Mouse (Mus musculus) intestine, postnatal 0 days (tissue): ENCODE measurements around the gene Mpp3. TPM values are rescaled to one million over a fixed set of nuclear protein-coding genes. Genes with fewer than 3 reads are reported as not detected.

Experiments used
- ATAC-seq: fragments of 200-750 bp; cut with Nextera tagmentation; 2 replicates; pipeline ENCODE4 v1.8.0; 2017; ENCODE audit warnings: mild to moderate bottlenecking, moderate TSS enrichment, moderate library complexity
- H3K27ac ChIP-seq: fragments of 300-500 bp; sonication (generic); 2 replicates; pipeline ENCODE4 v1.5.1; 2014; ENCODE audit warnings: mild to moderate bottlenecking, low read depth, low read length, moderate library complexity
- H3K27me3 ChIP-seq: fragments of 300-500 bp; sonication (generic); replicated peaks from 2 replicates; pipeline ENCODE4 v1.6.1; 2014; ENCODE audit warnings: low read length, mixed read lengths; ENCODE audit not compliant: control insufficient read depth, insufficient read depth
- H3K36me3 ChIP-seq: fragments of 300-500 bp; sonication (generic); 2 replicates; pipeline ENCODE4 v1.6.1; 2014; ENCODE audit warnings: mild to moderate bottlenecking, moderate library complexity; ENCODE audit not compliant: control insufficient read depth, insufficient read depth
- H3K4me1 ChIP-seq: fragments of 300-500 bp; sonication (generic); replicated peaks from 2 replicates; pipeline ENCODE4 v1.6.1; 2014; ENCODE audit warnings: antibody characterized with exemption, low read length, mixed read lengths; ENCODE audit not compliant: control insufficient read depth, insufficient read depth
- H3K4me2 ChIP-seq: fragments of 300-500 bp; sonication (generic); replicated peaks from 2 replicates; pipeline ENCODE4 v1.6.1; 2014; ENCODE audit warnings: low read depth, mild to moderate bottlenecking, moderate library complexity
- H3K4me3 ChIP-seq: fragments of 300-500 bp; sonication (generic); 2 replicates; pipeline ENCODE4 v1.5.1; 2014; ENCODE audit warnings: low read depth, low read length
- H3K9ac ChIP-seq: fragments of 300-500 bp; sonication (generic); 2 replicates; pipeline ENCODE4 v1.6.1; 2014; ENCODE audit warnings: mild to moderate bottlenecking, low read depth, low read length
- H3K9me3 ChIP-seq: fragments of 300-500 bp; sonication (generic); 2 replicates; pipeline ENCODE4 v1.6.1; 2016; ENCODE audit warnings: mixed run types; ENCODE audit not compliant: control insufficient read depth
- CTCF ChIP-seq: sonication (generic); IDR thresholded peaks from 2 replicates; pipeline ENCODE4 v1.5.1; 2016; ENCODE audit warnings: low read depth, mild to moderate bottlenecking, control low read depth, antibody characterized with exemption, moderate library complexity
- WGBS: fragments of 180-500 bp; shearing (Covaris S2); extraction: QIAGEN DNeasy Blood & Tissue Kit; methylation state at CpG from one replicate; pipeline ENCODE4 v1.1.7; 2014; 5-methylcytosine and 5-hydroxymethylcytosine counted together
- polyA plus RNA-seq: library from polyadenylated mRNA; unstranded; fragments of >200 nt; fragmentation: Nextera tagmentation; extraction: Ambion mirVana; gene quantifications from 2 replicates; pipeline ENCODE4 v1.2.1, GENCODE M21; 2015

Mpp3 gene
- polyA plus RNA-seq, 1 experiment from 2014 or later, result 8.6 TPM

- Histone ChIP-seq H3K27ac (no peak overlapping the region), H3K9me3 (no peaks in the 10 kb centered on the region), H3K36me3 (no peaks in the 10 kb centered on the region; the same call in 1 of the 2 replicates), H3K27me3 (no peaks in the 10 kb centered on the region), H3K4me1 (no peaks in the 10 kb centered on the region), H3K9ac (no peak overlapping the region), H3K4me2 (no peak overlapping the region), H3K4me3 (no peak overlapping the region)
- TF ChIP-seq CTCF, result peak; percentile 30
- no peak for ATAC-seq
- WGBS, result 90% methylated on average over 8 of the region's 8 CpGs
Observed at GRCm38 (mm10) chr11:102013201-102013600, 15.1 kb downstream of the Mpp3 start.

- no peak for ATAC-seq
- Histone ChIP-seq H3K9ac (no peak overlapping the region), H3K9me3 (no peaks in the 10 kb centered on the region), H3K4me2 (no peak overlapping the region), H3K27me3 (no peaks in the 10 kb centered on the region), H3K27ac (no peak overlapping the region), H3K36me3 (no peaks in the 10 kb centered on the region; the same call in 1 of the 2 replicates), H3K4me1 (no peaks in the 10 kb centered on the region), H3K4me3 (no peak overlapping the region)
- WGBS, result 90% methylated on average over 8 of the region's 8 CpGs
- TF ChIP-seq CTCF, result no peak
Observed at GRCm38 (mm10) chr11:102011510-102011909, 16.8 kb downstream of the Mpp3 start.

- no peak for TF ChIP-seq CTCF
Observed at GRCm38 (mm10) chr11:102010140-102010539, 18.1 kb downstream of the Mpp3 start.

GRCm38 (mm10) chr11:102008954-102009637 is 19.2 kb downstream of the Mpp3 start:
- Histone ChIP-seq H3K4me2 (no peak overlapping the region), H3K9me3 (no peaks in the 10 kb centered on the region), H3K27me3 (no peaks in the 10 kb centered on the region), H3K4me3 (no peak overlapping the region), H3K36me3 (no peaks in the 10 kb centered on the region; the same call in 1 of the 2 replicates), H3K9ac (no peak overlapping the region), H3K27ac (no peak overlapping the region), H3K4me1 (no peaks in the 10 kb centered on the region)
- TF ChIP-seq CTCF, result no peak
- WGBS, result 79% methylated on average over 15 of the region's 15 CpGs
- no peak for ATAC-seq

More at GRCm38 (mm10) chr11:102010140-102010539, 18.1 kb downstream of the Mpp3 start:
- 73% methylated on average over 13 of the region's 13 CpGs for WGBS
- Histone ChIP-seq H3K4me3 (no peak overlapping the region), H3K4me1 (no peaks in the 10 kb centered on the region), H3K9me3 (no peaks in the 10 kb centered on the region), H3K4me2 (no peak overlapping the region), H3K27ac (no peak overlapping the region), H3K27me3 (no peaks in the 10 kb centered on the region), H3K36me3 (no peaks in the 10 kb centered on the region; the same call in 1 of the 2 replicates), H3K9ac (no peak overlapping the region)
- ATAC-seq, result no peak

- Histone ChIP-seq H3K4me3 (no peak overlapping the region), H3K4me2 (no peak overlapping the region), H3K27me3 (no peaks in the 10 kb centered on the region), H3K36me3 (no peaks in the 10 kb centered on the region; the same call in 1 of the 2 replicates), H3K27ac (no peak overlapping the region), H3K4me1 (no peaks in the 10 kb centered on the region), H3K9me3 (no peaks in the 10 kb centered on the region), H3K9ac (no peak overlapping the region; the same call in 1 of the 2 replicates)
- peak; percentile 76 for ATAC-seq
- TF ChIP-seq CTCF, result peak; percentile 61
- WGBS, result 63% methylated on average over 8 of the region's 8 CpGs
Observed at GRCm38 (mm10) chr11:102008372-102008771, 19.9 kb downstream of the Mpp3 start.

- WGBS, result 87% methylated on average over 5 of the region's 5 CpGs
- no peaks in the 10 kb centered on the region; the same call in 1 of the 2 replicates for H3K36me3 ChIP-seq
- no peaks in the 10 kb centered on the region for H3K27me3 ChIP-seq
- no peak overlapping the region for H3K9ac ChIP-seq
- ATAC-seq, result no peak
- H3K4me2 ChIP-seq, result no peak overlapping the region
- no peaks in the 10 kb centered on the region for H3K9me3 ChIP-seq
- TF ChIP-seq CTCF, result no peak
- no peaks in the 10 kb centered on the region for H3K4me1 ChIP-seq
- H3K4me3 ChIP-seq, result no peak overlapping the region
- no peak overlapping the region for H3K27ac ChIP-seq
Observed at GRCm38 (mm10) chr11:102006688-102007087, 21.6 kb downstream of the Mpp3 start.
